Mouse (Mus musculus): Measurements from ENCODE around the gene Clec4g.
A peak's percentile ranks its signal among the peaks of the same experiment; 100 is the strongest.

The Clec4g gene

DNA sequence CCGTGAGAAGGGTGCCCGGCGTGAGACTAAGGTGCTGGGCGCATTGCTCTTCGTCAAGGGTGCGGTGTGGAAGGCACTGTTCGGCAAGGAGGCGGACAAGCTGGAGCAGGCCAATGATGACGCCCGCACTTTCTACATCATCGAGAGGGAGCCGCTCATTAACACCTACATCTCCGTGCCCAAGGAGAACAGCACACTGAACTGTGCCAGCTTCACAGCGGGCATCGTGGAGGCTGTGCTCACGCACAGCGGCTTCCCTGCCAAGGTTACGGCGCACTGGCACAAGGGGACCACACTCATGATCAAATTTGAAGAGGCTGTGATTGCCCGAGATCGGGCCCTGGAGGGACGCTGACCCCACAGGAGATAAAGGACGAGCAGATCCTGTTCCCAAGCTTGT is 41.2 kb downstream of the Clec4g start:
- no peak for DNase-seq (ENCODE audit: low spot score in 2 of 2)

- DNase-seq (ENCODE audit: low spot score in 2 of 2): no peak
Measured at GRCm38 (mm10) chr8:3678831-3679230, 41.6 kb downstream of the Clec4g start.

- no peak for DNase-seq (ENCODE audit: low spot score in 2 of 2)
Measured at GRCm38 (mm10) chr8:3676993-3677579, 43.4 kb downstream of the Clec4g start.

DNA sequence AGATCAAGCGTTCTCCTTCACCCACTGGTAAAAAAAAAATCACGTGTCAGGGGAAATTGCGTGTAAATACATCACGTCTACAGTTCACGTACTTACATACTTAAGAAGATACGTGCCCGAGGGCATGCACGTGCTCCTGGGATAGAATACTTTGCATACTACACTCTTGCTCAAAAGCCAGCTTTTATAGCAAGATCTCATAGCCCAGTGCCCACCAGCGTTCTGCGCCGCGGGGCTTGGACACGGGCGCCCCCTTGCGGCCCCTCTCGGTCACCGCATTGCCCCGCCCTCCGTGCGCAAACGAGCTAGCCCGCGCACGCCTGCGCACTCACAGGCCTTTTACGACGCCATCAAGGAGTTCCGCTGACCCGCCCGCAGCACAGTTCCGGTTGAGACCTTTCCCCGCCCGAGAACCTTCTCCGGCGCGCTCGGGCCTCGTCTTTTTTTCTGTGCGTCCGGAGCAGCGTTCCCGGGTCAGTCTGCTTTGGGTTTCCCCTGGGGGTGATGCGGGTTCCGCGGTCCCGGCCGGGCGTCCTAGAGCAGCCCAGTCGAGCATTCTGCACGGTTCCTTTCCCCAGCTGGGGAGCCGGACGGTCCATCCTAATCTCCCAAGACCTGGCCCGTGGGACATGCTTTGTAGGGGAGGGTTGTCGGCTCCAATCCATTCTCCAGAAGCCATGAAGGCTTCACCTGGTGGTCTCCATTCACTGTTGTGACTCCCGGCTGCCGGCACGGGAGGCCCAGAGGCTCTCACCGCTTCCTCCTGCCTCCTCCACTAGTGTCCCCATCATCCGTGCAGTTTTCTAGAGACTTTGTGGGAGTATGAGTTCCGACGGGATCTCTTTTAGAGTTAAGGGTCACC is 44.1 kb downstream of the Clec4g start, which contains the start of gene Trappc5:
Gene Trappc5, plus strand, starts transcription at position 169 of the 862 bp plus-strand sequence.
- peak; percentile 95 to 97 for DNase-seq (ENCODE audit: low spot score in 2 of 2)

GRCm38 (mm10) chr8:3674671-3675070 is 45.8 kb downstream of the Clec4g start:
- no peak for DNase-seq (ENCODE audit: low spot score in 2 of 2)

- peak; percentile 91 for DNase-seq (ENCODE audit: low spot score in 2 of 2)
Measured at GRCm38 (mm10) chr8:3671980-3672491, 48.4 kb downstream of the Clec4g start, which contains the start of gene Fcor. TSS of gene Fcor (minus strand) at chr8:3672362.

DNA sequence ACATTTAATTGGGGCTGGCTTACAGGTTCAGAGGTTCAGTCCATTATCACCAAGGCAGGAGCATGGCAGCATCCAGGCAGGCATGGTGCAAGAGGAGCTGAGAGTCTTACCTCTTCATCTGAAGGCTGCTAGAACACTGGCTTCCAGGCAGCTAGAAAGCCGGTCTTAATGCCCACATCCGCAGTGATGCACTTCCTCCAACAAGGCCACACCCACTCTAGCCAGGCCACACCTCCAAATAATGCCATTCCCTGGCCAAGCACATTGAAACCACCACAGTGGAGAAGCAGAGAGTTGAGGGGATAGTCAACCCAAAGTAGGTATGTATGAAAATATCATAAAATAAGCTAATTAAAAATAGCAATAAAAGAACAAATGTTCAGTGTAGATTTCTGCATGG is 50.1 kb downstream of the Clec4g start:
- no peak for DNase-seq (ENCODE audit: low spot score in 2 of 2)

DNA sequence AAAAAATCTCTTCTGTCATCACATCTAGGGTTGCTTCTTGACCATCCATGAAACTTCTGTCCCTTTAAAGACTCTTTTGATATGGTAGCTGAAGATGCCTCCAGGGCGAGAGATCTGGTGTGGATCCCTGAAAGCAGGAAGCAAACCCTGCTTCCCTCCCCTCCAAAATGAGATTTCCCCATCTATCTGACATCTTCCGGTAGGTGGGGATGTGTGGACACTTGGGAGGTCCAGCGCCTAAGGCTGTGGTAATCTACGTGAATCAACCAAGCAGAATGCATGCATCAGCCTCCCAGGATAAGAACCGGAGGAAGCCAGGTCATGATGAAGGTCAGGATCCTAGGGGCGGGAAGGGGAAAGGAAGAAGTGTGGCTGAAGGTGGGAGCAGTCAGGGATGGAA is 54.9 kb downstream of the Clec4g start, which contains the start of gene Mcemp1:
Gene Mcemp1, plus strand, starts transcription at position 248 of the 400 bp plus-strand sequence.
- no peak for DNase-seq (ENCODE audit: low spot score in 2 of 2)

- no peak for DNase-seq (ENCODE audit: low spot score in 2 of 2)
Measured at GRCm38 (mm10) chr8:3664405-3664804, 56.0 kb downstream of the Clec4g start.

GRCm38 (mm10) chr8:3660889-3661288 is 59.6 kb downstream of the Clec4g start:
- DNase-seq (ENCODE audit: low spot score in 2 of 2): no peak

Measured in frontal cortex, postnatal 36 days (tissue).